Mouse (Mus musculus) right cerebral cortex, postnatal 25 days (tissue): ENCODE measurements around the gene Pcif1.

Experiments
- DNase-seq: peaks from one replicate; pipeline ENCODE4 v3.0.0; 2022

Gene Pcif1

DNA sequence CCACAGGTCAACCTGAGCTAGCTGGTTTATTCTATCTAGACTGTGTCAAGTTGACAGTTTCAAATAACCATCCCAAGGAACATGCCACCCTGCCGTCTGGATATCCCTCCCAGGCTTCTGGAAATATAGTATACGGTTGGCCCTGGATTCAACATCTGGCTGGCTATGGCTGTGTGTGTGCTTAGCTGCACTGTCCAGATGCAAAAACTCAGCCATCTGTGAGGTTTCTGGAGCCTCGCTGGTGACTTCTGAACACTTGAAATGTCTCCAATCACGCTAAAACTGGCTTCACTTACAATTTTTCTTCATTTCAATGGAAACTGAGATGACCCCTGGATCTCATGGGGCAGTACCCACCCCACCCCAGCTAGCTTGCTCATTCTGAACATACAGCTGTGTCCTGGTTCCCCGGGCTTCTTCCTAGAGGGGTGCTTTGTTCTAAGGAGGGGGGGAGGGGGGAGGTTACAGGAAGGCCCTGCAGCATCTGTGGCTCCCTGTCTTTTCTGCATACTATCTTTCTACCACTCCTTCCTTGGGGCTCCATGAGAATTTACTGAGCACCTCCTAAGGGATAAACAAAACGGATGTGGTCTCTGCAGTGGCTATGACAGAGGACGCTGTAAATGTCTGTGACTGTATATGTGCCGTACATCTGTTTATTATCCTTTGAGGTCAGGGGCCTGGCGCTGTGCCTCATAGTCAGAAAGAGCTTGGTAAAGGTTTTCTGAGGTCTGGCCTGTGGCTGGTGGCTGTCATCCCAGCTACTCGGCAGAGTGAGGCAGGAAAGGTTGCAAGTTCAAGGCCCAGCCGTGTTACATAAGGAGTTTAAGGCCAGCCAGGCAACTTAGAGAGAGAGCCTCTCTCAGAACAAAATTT is 51.8 kb downstream of the Pcif1 start:
- DNase-seq = no peak

DNA sequence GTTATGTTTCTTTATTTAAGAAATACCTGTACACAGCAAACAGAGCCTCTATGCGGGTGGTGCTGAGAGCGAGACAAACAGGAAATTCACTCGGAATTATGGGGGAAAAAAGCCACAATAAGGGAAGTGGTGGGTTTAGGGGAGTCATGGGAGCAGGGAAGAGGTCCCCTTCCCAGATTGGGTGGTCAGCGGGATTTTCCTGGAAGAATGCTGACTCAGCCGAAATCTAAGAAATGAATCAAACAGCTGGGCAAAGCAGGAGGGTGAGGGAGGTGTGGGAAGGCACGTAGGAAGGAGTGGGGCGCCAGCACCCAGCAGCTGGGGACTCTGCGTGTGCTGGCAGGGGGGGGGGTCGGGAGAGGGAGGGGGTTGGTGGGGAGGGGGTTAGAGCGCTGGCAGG is 54.4 kb downstream of the Pcif1 start:
- DNase-seq = no peak

DNA sequence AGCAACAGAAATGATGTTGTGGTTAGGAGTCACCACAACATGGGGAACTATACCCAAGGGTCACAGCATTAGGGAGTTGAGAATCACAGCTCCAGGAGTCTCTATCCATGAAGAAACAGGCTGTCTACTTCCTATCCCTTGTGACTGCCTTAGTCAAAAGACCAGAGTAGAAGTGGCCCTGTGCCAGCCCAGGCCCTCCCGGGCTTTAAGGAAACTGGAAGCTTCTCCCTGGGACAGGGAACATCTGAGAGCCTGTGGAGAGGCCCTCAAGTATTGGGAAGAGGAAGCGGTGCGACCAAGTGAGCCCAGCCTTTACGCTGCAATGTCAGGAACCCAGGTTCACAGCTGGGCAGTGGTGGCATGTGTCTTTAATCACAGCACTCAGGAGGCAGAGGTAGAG is 56.9 kb downstream of the Pcif1 start:
- DNase-seq = no peak

DNA sequence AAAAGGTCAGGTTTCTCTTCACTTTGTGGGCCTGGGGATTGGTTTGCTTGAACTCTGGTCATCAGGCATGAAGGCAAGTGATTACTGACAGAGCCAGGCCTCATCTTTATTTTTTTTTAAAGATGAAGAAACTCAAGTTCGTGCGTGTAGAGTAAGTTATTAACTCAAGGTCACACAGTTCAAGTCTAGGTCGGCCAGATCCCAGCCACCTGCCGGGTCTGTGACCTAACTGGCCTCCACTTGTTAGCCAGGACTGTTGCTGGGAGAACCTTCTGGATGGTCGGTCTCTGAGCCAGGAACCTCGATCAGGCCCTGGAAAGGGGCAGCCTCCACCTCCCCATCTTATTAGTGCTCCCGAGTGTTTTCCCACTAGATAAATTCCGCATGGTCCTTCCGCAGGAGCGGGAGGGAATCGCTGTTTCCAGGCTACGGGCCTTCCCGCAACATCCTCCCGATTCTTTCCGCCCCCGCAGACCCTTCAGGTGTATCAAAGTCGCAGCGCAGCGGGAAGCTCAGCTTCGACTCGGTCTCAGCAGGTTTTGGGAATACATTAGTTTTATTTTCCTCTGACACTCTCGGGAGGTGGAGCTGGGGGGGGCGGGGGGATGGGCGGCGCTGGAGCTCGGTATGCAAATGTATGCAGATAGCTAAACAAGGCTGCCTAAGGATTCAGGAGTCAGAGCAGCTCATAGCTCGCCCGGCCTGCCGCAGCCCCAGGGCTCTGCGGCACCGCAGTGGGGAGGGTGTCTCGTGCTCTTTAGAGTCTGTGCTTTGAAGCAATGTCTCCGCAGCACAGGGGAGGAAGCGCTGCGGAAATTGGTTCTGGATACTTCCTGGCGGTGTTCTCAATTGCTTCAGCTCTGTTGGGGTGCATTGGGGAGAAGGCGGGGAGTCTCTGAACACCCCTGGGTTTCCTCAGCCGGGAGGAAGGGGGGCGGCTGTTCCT is 59.3 kb downstream of the Pcif1 start:
- DNase-seq = peak; percentile 67

DNA sequence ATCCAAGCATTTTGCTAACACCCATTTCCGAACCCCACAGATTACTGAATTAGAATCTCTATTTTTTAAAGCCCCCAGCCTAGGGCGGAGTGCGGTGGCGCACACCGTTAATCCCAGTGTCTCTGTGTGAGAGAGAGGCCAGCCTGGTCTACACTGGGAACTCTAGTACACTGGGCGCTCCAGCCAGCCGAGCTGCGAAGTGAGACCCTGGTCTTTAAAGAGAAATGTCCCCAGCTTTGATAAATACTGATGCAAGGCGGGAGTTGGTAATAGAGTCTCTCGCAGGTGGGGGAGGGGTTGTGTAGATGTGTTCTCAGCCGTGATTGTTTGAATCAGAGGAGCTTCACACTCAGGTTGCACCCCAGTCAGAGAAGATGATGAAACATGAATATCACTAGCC is 60.0 kb downstream of the Pcif1 start:
- DNase-seq = no peak

DNA sequence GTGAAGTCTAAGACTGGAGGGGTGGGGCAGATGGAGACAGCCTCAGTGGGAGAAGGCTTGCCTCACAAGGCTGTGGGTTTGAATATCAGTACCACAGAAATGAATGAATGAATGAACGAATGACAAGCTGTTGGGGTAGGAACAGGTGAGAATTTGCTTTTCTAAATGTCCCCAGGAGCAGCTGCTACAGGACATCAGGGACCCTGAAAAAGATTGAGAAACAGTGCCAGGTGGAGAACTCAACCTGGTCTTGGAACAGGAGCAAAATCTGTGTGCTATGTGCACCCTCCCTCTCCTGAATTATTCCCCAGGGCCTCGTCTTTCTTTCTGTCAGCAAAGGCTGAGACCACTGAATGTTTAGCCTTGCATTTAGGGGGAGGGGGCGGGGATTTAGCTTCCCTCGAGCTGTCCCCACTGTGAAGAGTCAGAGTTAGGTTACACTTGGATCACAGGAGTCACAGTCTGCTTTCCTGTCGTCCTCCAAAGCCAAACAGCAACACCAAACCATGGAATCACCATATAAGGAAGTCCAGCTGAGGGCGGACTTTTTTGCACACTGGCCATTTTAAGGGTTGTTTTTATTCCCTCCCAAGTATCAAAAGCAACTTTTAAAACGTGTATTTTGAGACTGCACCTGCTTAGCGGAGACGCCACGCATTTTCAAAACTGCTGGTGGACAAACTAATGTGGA is 61.2 kb downstream of the Pcif1 start, which contains the start of gene Mmp9:
Mmp9 (plus strand) TSS at position 641 of the 691 bp plus-strand sequence.
- DNase-seq = no peak

DNA sequence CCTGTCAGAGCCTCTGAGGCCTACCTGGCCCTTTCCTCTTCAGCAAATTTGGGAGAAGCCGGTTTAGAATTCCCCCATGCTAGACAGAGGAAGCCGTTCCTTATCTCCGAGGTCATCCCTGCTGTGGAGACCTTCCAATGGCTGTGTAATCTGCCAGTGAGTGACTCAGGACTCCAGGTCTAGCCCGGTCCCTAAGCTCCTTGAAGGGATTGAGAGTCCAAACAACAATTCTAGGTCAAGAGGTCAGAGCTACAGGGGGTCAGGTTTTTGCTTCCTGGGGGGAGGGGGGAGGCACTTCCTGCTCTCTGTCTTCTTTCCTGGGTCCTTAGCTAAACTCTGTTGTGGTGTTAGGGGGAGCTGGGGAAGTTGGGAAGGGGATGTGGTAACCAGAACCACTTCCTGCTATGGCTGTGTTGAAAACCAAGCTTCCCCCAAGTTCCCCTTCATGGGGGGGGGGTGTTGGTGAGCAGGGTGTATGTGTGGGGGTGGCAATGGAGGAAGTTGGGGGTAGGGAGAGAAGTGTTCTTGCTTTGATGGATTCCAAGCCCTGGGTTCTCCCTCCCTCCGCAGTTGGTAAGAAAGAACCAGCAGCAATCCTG is 63.7 kb downstream of the Pcif1 start:
- no peak for DNase-seq
